Mouse (Mus musculus): ENCODE measurements around the gene Stx12. TPM values are rescaled to one million over a fixed set of nuclear protein-coding genes. Genes with fewer than 3 reads are reported as not detected.
"Not testable (repeated sequence)": the region's sequence is repeated elsewhere in the genome, so short reads cannot be mapped to it uniquely, and the experiment has no call there.

Gene Stx12
- 66.8 and 67.5 TPM in 2 replicates for polyA plus RNA-seq (2014; fragmentation: Nextera tagmentation; extraction: Ambion mirVana)

GRCm38 (mm10) chr4:132884064-132884843 lies at the start of gene Stx12:
Gene Stx12, minus strand, starts transcription at chr4:132884509.
- peak within 1 kb of the TSS; percentile 90 for H3K27ac ChIP-seq (ENCODE audit: low read depth, low read length)
- peak within 1 kb of the TSS; percentile 93 for H3K4me3 ChIP-seq (ENCODE audit: low read depth, low read length)
- H3K36me3 ChIP-seq (ENCODE audit: control insufficient read depth, insufficient read depth, low read length): no peaks in the 10 kb centered on the region
- H3K4me1 ChIP-seq (ENCODE audit: control insufficient read depth, insufficient read depth, low read length): peaks cover 8% of the 10 kb centered on the region
- H3K4me2 ChIP-seq: peak within 1 kb of the TSS; percentile 82
- no peaks in the 10 kb centered on the region for H3K9me3 ChIP-seq (replicated peaks; ENCODE audit: control insufficient read depth, low read length)
- peak; percentile 93 for ATAC-seq (replicated peaks; ENCODE audit: insufficient number of reproducible peaks, low FRiP score, low TSS enrichment)
- under 1% methylated on average over 69 of the region's 72 CpGs for WGBS (ENCODE audit: insufficient replicate concordance)
- H3K27me3 ChIP-seq (ENCODE audit: control insufficient read depth, insufficient read depth, low read length): no peaks in the 10 kb centered on the region
- peak within 1 kb of the TSS; percentile 97 for H3K9ac ChIP-seq (ENCODE audit: low read depth, low read length)

GRCm38 (mm10) chr4:132932752-132933404 lies 48.6 kb upstream of the Stx12 start:
- Histone ChIP-seq H3K27ac (ENCODE audit: low read depth, low read length) (no peak overlapping the region), H3K4me1 (ENCODE audit: control insufficient read depth, insufficient read depth, low read length) (no peaks in the 10 kb centered on the region), H3K9me3 (replicated peaks; ENCODE audit: control insufficient read depth, low read length) (no peaks in the 10 kb centered on the region), H3K36me3 (ENCODE audit: control insufficient read depth, insufficient read depth, low read length) (no peaks in the 10 kb centered on the region), H3K9ac (ENCODE audit: low read depth, low read length) (no peak overlapping the region), H3K4me3 (ENCODE audit: low read depth, low read length) (no peak overlapping the region), H3K4me2 (no peak overlapping the region), H3K27me3 (ENCODE audit: control insufficient read depth, insufficient read depth, low read length) (no peaks in the 10 kb centered on the region)
- no peak for ATAC-seq (replicated peaks; ENCODE audit: insufficient number of reproducible peaks, low FRiP score, low TSS enrichment)
- 76% methylated on average over 4 of the region's 4 CpGs for WGBS (ENCODE audit: insufficient replicate concordance)

GRCm38 (mm10) chr4:132930784-132931183 lies 46.5 kb upstream of the Stx12 start:
- H3K27me3 ChIP-seq (ENCODE audit: control insufficient read depth, insufficient read depth, low read length): no peaks in the 10 kb centered on the region
- no peaks in the 10 kb centered on the region for H3K4me1 ChIP-seq (ENCODE audit: control insufficient read depth, insufficient read depth, low read length)
- no peaks in the 10 kb centered on the region for H3K9me3 ChIP-seq (replicated peaks; ENCODE audit: control insufficient read depth, low read length)
- H3K36me3 ChIP-seq (ENCODE audit: control insufficient read depth, insufficient read depth, low read length): no peaks in the 10 kb centered on the region
- no peak overlapping the region for H3K4me3 ChIP-seq (ENCODE audit: low read depth, low read length)
- ATAC-seq (replicated peaks; ENCODE audit: insufficient number of reproducible peaks, low FRiP score, low TSS enrichment): no peak
- WGBS (ENCODE audit: insufficient replicate concordance): 10% methylated on average over 8 of the region's 8 CpGs
- no peak overlapping the region for H3K4me2 ChIP-seq
- H3K27ac ChIP-seq (ENCODE audit: low read depth, low read length): no peak overlapping the region
- no peak overlapping the region for H3K9ac ChIP-seq (ENCODE audit: low read depth, low read length)

- not testable (repeated sequence) for H3K9me3 ChIP-seq (replicated peaks; ENCODE audit: control insufficient read depth, low read length); H3K4me2 ChIP-seq; H3K27ac ChIP-seq (ENCODE audit: low read depth, low read length); H3K9ac ChIP-seq (ENCODE audit: low read depth, low read length); H3K27me3 ChIP-seq (ENCODE audit: control insufficient read depth, insufficient read depth, low read length); ATAC-seq (replicated peaks; ENCODE audit: insufficient number of reproducible peaks, low FRiP score, low TSS enrichment); H3K36me3 ChIP-seq (ENCODE audit: control insufficient read depth, insufficient read depth, low read length); H3K4me3 ChIP-seq (ENCODE audit: low read depth, low read length); H3K4me1 ChIP-seq (ENCODE audit: control insufficient read depth, insufficient read depth, low read length)
- 70% methylated on average over 2 of the region's 2 CpGs for WGBS (ENCODE audit: insufficient replicate concordance)
These were observed 42.2 kb upstream of the Stx12 start for GRCm38 (mm10) chr4:132926520-132926919.

GRCm38 (mm10) chr4:132922558-132923008 lies 38.3 kb upstream of the Stx12 start, which contains the start of gene Fam76a:
Gene Fam76a, minus strand, starts transcription at chr4:132922558.
- Histone ChIP-seq H3K4me2 (peak within 1 kb of the TSS; percentile 82), H3K9ac (ENCODE audit: low read depth, low read length) (peak within 1 kb of the TSS; percentile 88), H3K9me3 (replicated peaks; ENCODE audit: control insufficient read depth, low read length) (no peaks in the 10 kb centered on the region), H3K27me3 (ENCODE audit: control insufficient read depth, insufficient read depth, low read length) (no peaks in the 10 kb centered on the region), H3K4me1 (ENCODE audit: control insufficient read depth, insufficient read depth, low read length) (peaks cover 5% of the 10 kb centered on the region; the same call in 1 of the 2 replicates), H3K36me3 (ENCODE audit: control insufficient read depth, insufficient read depth, low read length) (peaks cover 4% of the 10 kb centered on the region), H3K4me3 (ENCODE audit: low read depth, low read length) (peak within 1 kb of the TSS; percentile 98), H3K27ac (ENCODE audit: low read depth, low read length) (peak within 1 kb of the TSS; percentile 90)
- peak; percentile 94 for ATAC-seq (replicated peaks; ENCODE audit: insufficient number of reproducible peaks, low FRiP score, low TSS enrichment)
- under 1% methylated on average over 49 of the region's 53 CpGs for WGBS (ENCODE audit: insufficient replicate concordance)

- Histone ChIP-seq H3K9me3 (replicated peaks; ENCODE audit: control insufficient read depth, low read length) (no peaks in the 10 kb centered on the region), H3K36me3 (ENCODE audit: control insufficient read depth, insufficient read depth, low read length) (peaks cover 6% of the 10 kb centered on the region), H3K4me3 (ENCODE audit: low read depth, low read length) (peak overlapping the region; percentile 98), H3K4me2 (peak overlapping the region; percentile 82), H3K27me3 (ENCODE audit: control insufficient read depth, insufficient read depth, low read length) (no peaks in the 10 kb centered on the region), H3K9ac (ENCODE audit: low read depth, low read length) (peak overlapping the region; percentile 88), H3K4me1 (ENCODE audit: control insufficient read depth, insufficient read depth, low read length) (peaks cover 5% of the 10 kb centered on the region; the same call in 1 of the 2 replicates), H3K27ac (ENCODE audit: low read depth, low read length) (peak overlapping the region; percentile 90)
- 0% methylated on average over 39 of the region's 50 CpGs for WGBS (ENCODE audit: insufficient replicate concordance)
- peak; percentile 75 for ATAC-seq (replicated peaks; ENCODE audit: insufficient number of reproducible peaks, low FRiP score, low TSS enrichment)
These were observed 37.8 kb upstream of the Stx12 start for GRCm38 (mm10) chr4:132922061-132922530.

- peak overlapping the region; percentile 98 for H3K4me3 ChIP-seq (ENCODE audit: low read depth, low read length)
- ATAC-seq (replicated peaks; ENCODE audit: insufficient number of reproducible peaks, low FRiP score, low TSS enrichment): no peak
- peaks cover 5% of the 10 kb centered on the region; the same call in 1 of the 2 replicates for H3K4me1 ChIP-seq (ENCODE audit: control insufficient read depth, insufficient read depth, low read length)
- H3K9me3 ChIP-seq (replicated peaks; ENCODE audit: control insufficient read depth, low read length): no peaks in the 10 kb centered on the region
- WGBS (ENCODE audit: insufficient replicate concordance): 29% methylated on average over 12 of the region's 12 CpGs
- H3K36me3 ChIP-seq (ENCODE audit: control insufficient read depth, insufficient read depth, low read length): peaks cover 7% of the 10 kb centered on the region
- peak overlapping the region; percentile 82 for H3K4me2 ChIP-seq
- H3K27ac ChIP-seq (ENCODE audit: low read depth, low read length): no peak overlapping the region; the same call in 1 of the 2 replicates
- H3K27me3 ChIP-seq (ENCODE audit: control insufficient read depth, insufficient read depth, low read length): no peaks in the 10 kb centered on the region
- peak overlapping the region; percentile 88 for H3K9ac ChIP-seq (ENCODE audit: low read depth, low read length)
These were observed 37.2 kb upstream of the Stx12 start for GRCm38 (mm10) chr4:132921488-132921887.

GRCm38 (mm10) chr4:132920171-132920570 lies 35.9 kb upstream of the Stx12 start:
- no peaks in the 10 kb centered on the region for H3K9me3 ChIP-seq (replicated peaks; ENCODE audit: control insufficient read depth, low read length)
- ATAC-seq (replicated peaks; ENCODE audit: insufficient number of reproducible peaks, low FRiP score, low TSS enrichment): no peak
- peaks cover 9% of the 10 kb centered on the region for H3K36me3 ChIP-seq (ENCODE audit: control insufficient read depth, insufficient read depth, low read length)
- 89% methylated on average over 4 of the region's 4 CpGs for WGBS (ENCODE audit: insufficient replicate concordance)
- no peaks in the 10 kb centered on the region for H3K27me3 ChIP-seq (ENCODE audit: control insufficient read depth, insufficient read depth, low read length)
- peaks cover 5% of the 10 kb centered on the region; the same call in 1 of the 2 replicates for H3K4me1 ChIP-seq (ENCODE audit: control insufficient read depth, insufficient read depth, low read length)
- no peak overlapping the region for H3K4me2 ChIP-seq
- H3K9ac ChIP-seq (ENCODE audit: low read depth, low read length): no peak overlapping the region
- no peak overlapping the region for H3K4me3 ChIP-seq (ENCODE audit: low read depth, low read length)
- H3K27ac ChIP-seq (ENCODE audit: low read depth, low read length): no peak overlapping the region
